In the genomic region with DNA sequence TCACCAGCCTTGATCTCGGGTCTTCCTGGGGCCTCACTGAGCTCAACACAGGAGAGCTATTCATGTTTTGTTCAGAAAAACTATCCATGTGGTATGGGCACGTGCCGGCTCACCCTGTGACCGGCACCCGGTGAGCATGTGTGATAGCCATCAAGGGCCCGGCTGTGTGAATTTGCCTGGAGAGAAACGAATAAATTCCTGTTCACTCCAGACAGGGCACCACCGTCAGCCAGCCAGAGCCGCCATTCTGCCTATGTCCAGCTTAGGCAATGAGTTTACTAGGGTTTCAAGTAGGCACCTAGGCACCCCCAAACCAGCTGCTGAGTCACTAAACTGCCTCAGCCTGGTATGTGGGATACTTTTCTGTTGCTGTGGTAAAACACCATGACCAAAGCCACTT, we compare ENCODE assay signal across 29 mouse cellular contexts. TPM values are rescaled to one million over a fixed set of nuclear protein-coding genes. Genes with fewer than 3 reads are reported as not detected.
DNase-seq lines count a peak whose midpoint lies in the region; ATAC-seq lines count a peak whose summit lies in the region.
"Had no signal": no experiment of that assay in that cellular context is flagged by ENCODE, and none has a peak within 500 bp of the region (broad histone marks: within the 10 kb centered on the region; RNA-seq: fewer than 3 reads in every experiment).

No protein-coding gene starts in this region.

- no peak overlapping the region for H3K9ac ChIP-seq in kidney, embryonic 16.5 days (replicated peaks; ENCODE audit: low read length)
- H3K9ac ChIP-seq: embryonic facial prominence, embryonic 13.5 days; forebrain, embryonic 13.5 days; heart, embryonic 13.5 days; hindbrain, embryonic 12.5 days; liver, embryonic 15.5 days; lung, embryonic 15.5 days; midbrain, embryonic 12.5 days had no signal

- H3K4me1 ChIP-seq in kidney, embryonic 16.5 days (ENCODE audit: insufficient read depth, low read length): peaks cover 17% of the 10 kb centered on the region
- H3K4me1 ChIP-seq in limb, embryonic 10.5 days: peaks cover 46% of the 10 kb centered on the region

- ATAC-seq in granulocyte monocyte progenitor cell, adult 5-6 weeks (replicated peaks; ENCODE audit: poor library complexity, severe bottlenecking): peak; percentile 5; the same call in 1 of the 2 replicates
- ATAC-seq in kidney, embryonic 16.5 days (ENCODE audit: low FRiP score, low TSS enrichment): 0 out of 2 replicates have a peak, but pooled peaks have one; percentile 8
- no peak for ATAC-seq in monocyte, adult 5-6 weeks (replicated peaks; ENCODE audit: insufficient number of reproducible peaks, low FRiP score, low TSS enrichment, poor library complexity, severe bottlenecking)
- ATAC-seq: forebrain, embryonic 13.5 days; inflammation-experienced regulatory T-cells, adult 6 months had no signal

- no peaks in the 10 kb centered on the region for H3K36me3 ChIP-seq in kidney, embryonic 16.5 days (ENCODE audit: insufficient read depth, low read length)
- no peaks in the 10 kb centered on the region for H3K36me3 ChIP-seq in limb, embryonic 10.5 days
- H3K36me3 ChIP-seq: embryonic facial prominence, embryonic 13.5 days; G1E; heart, embryonic 13.5 days; hindbrain, embryonic 12.5 days; liver, embryonic 15.5 days; lung, embryonic 15.5 days; midbrain, embryonic 12.5 days had no signal

- no peaks in the 10 kb centered on the region for H3K9me3 ChIP-seq in kidney, embryonic 16.5 days (ENCODE audit: low read length)
- no peaks in the 10 kb centered on the region for H3K9me3 ChIP-seq in limb, embryonic 10.5 days (replicated peaks)
- H3K9me3 ChIP-seq: embryonic facial prominence, embryonic 13.5 days; forebrain, embryonic 13.5 days; heart, embryonic 13.5 days; hindbrain, embryonic 12.5 days; liver, embryonic 15.5 days; lung, embryonic 15.5 days; midbrain, embryonic 12.5 days had no signal

- 77% methylated on average over 9 of the region's 9 CpGs for whole genome bisulfite sequencing in kidney, embryonic 16.5 days
- WGBS in limb, embryonic 10.5 days: 89% methylated on average over 9 of the region's 9 CpGs

- H3K4me2 ChIP-seq in kidney, embryonic 16.5 days (replicated peaks; ENCODE audit: low read depth, low read length): no peak overlapping the region
- H3K4me2 ChIP-seq: embryonic facial prominence, embryonic 13.5 days; forebrain, embryonic 13.5 days; heart, embryonic 13.5 days; hindbrain, embryonic 12.5 days; liver, embryonic 15.5 days; lung, embryonic 15.5 days; midbrain, embryonic 12.5 days had no signal

- peak; percentile 84 for DNase-seq in kidney, adult 11 months
- no peak for DNase-seq in kidney, adult 9 months
- no peak for DNase-seq in limb, embryonic 10.5 days (ENCODE audit: low spot score)
- DNase-seq in spleen, postnatal 4 days (ENCODE audit: low spot score in 2 of 2): no peak
- DNase-seq: adrenal gland, adult 2 months; cerebellum, adult 11-12 months; cerebellum, postnatal 14 days; gastrocnemius, postnatal 10 days; heart, adult 11 months; heart, postnatal 14 days; layer of hippocampus, adult 9-11 months; left cerebral cortex, postnatal 4 days; liver; lung, postnatal 4 days; thymus, adult 2 months had no signal

- no peak overlapping the region for H3K4me3 ChIP-seq in kidney, embryonic 16.5 days (ENCODE audit: low read length)
- H3K4me3 ChIP-seq in limb, embryonic 10.5 days: no peak overlapping the region
- H3K4me3 ChIP-seq: embryonic facial prominence, embryonic 13.5 days; erythroblast, embryonic 14.5 days; forebrain, embryonic 13.5 days; heart, embryonic 13.5 days; hindbrain, embryonic 12.5 days; liver, embryonic 15.5 days; lung, embryonic 15.5 days; midbrain, embryonic 12.5 days had no signal

- no peaks in the 10 kb centered on the region for H3K27me3 ChIP-seq in kidney, embryonic 16.5 days (ENCODE audit: insufficient read depth, low read length)
- peaks cover 17% of the 10 kb centered on the region for H3K27me3 ChIP-seq in limb, embryonic 10.5 days (ENCODE audit: low read depth, poor library complexity, severe bottlenecking)

- H3K27ac ChIP-seq in kidney, embryonic 16.5 days (ENCODE audit: low read length): peak overlapping the region; percentile 53
- 0 out of 2 replicates have a peak overlapping the region, but pooled peaks have one; percentile 25 for H3K27ac ChIP-seq in limb, embryonic 10.5 days
- H3K27ac ChIP-seq: embryonic facial prominence, embryonic 13.5 days; forebrain, embryonic 13.5 days; heart, embryonic 13.5 days; hindbrain, embryonic 12.5 days; liver, embryonic 15.5 days; lung, embryonic 15.5 days; midbrain, embryonic 12.5 days; stomach, postnatal 0 days had no signal

RNA-seq across cellular contexts. Expression of gene Pard6b, which starts 32.5 kb away (rescaled TPM):
- total RNA-seq in granulocyte monocyte progenitor cell, adult 5-6 weeks (2014; fragmentation: Nextera tagmentation): 0.58 TPM in 1 of 2 replicates, not detected in the other
- total RNA-seq in granulocyte monocyte progenitor cell, adult 5-6 weeks (2017): 0.04 and 0.21 TPM in 2 replicates
- 20.0 and 23.9 TPM in 2 replicates for polyA plus RNA-seq in kidney, embryonic 16.5 days (2015; fragmentation: Nextera tagmentation; extraction: Ambion mirVana)
- 4.5 and 6.0 TPM in 2 replicates for polyA plus RNA-seq in limb, embryonic 10.5 days (2016; fragmentation: Nextera tagmentation; extraction: Ambion mirVana)
- total RNA-seq in monocyte, adult 5-6 weeks (2017): 0.78 to 2.5 TPM in 2 of 3 replicates, not detected in the other
